Mouse (Mus musculus): ENCODE data around the gene Lrpap1. TPM values are rescaled to one million over a fixed set of nuclear protein-coding genes. Genes with fewer than 3 reads are reported as not detected.

Gene Lrpap1
- polyA plus RNA-seq, 2 experiments: 22.7 to 72.6 TPM

GRCm38 (mm10) chr5:35141316-35141715, 35.8 kb upstream of the Lrpap1 start:
- no peak for DNase-seq (ENCODE audit: low read depth in 3 of 3, low spot score in 3 of 3)
- H3K27me3 ChIP-seq (ENCODE audit: control insufficient read depth, insufficient read depth, low read length): no peaks in the 10 kb centered on the region
- no peaks in the 10 kb centered on the region for H3K36me3 ChIP-seq (replicated peaks; ENCODE audit: control insufficient read depth, insufficient read depth, low read depth)
- no peak overlapping the region for H3K4me3 ChIP-seq (ENCODE audit: insufficient read depth in 1 of 2, low read depth in 2 of 2, low read length in 2 of 2)
- 33% methylated on average over 3 of the region's 3 CpGs for whole genome bisulfite sequencing (ENCODE audit: insufficient replicate concordance)
- H3K27ac ChIP-seq: no peak overlapping the region
- no peaks in the 10 kb centered on the region for H3K9me3 ChIP-seq (ENCODE audit: control insufficient read depth, low read length)
- H3K4me1 ChIP-seq (replicated peaks; ENCODE audit: control insufficient read depth in 2 of 2, insufficient read depth in 2 of 2, low read length in 1 of 2): no peaks in the 10 kb centered on the region
- no peak for ATAC-seq (ENCODE audit: insufficient read depth)
- H3K4me2 ChIP-seq (ENCODE audit: low read depth): no peak overlapping the region
- TF ChIP-seq EP300 (IDR thresholded peaks at IDR 0.05; ENCODE audit: low read depth) (no peak), CTCF (IDR thresholded peaks at IDR 0.05; ENCODE audit: low read depth) (no peak)
- H3K9ac ChIP-seq (replicated peaks): no peak overlapping the region

GRCm38 (mm10) chr5:35138183-35138611, 32.6 kb upstream of the Lrpap1 start:
- TF ChIP-seq CTCF (IDR thresholded peaks at IDR 0.05; ENCODE audit: low read depth) (no peak), EP300 (IDR thresholded peaks at IDR 0.05; ENCODE audit: low read depth) (no peak)
- no peak overlapping the region for H3K4me2 ChIP-seq (ENCODE audit: low read depth)
- no peak overlapping the region for H3K9ac ChIP-seq (replicated peaks)
- no peaks in the 10 kb centered on the region for H3K36me3 ChIP-seq (replicated peaks; ENCODE audit: control insufficient read depth, insufficient read depth, low read depth)
- no peaks in the 10 kb centered on the region for H3K4me1 ChIP-seq (replicated peaks; ENCODE audit: control insufficient read depth in 2 of 2, insufficient read depth in 2 of 2, low read length in 1 of 2)
- H3K4me3 ChIP-seq (ENCODE audit: insufficient read depth in 1 of 2, low read depth in 2 of 2, low read length in 2 of 2): no peak overlapping the region
- 67% methylated on average over 11 of the region's 11 CpGs for WGBS (ENCODE audit: insufficient replicate concordance)
- ATAC-seq (ENCODE audit: insufficient read depth): no peak
- no peak for DNase-seq (ENCODE audit: low read depth in 3 of 3, low spot score in 3 of 3)
- H3K27me3 ChIP-seq (ENCODE audit: control insufficient read depth, insufficient read depth, low read length): no peaks in the 10 kb centered on the region
- no peaks in the 10 kb centered on the region for H3K9me3 ChIP-seq (ENCODE audit: control insufficient read depth, low read length)
- no peak overlapping the region for H3K27ac ChIP-seq

GRCm38 (mm10) chr5:35137510-35138182, 32.1 kb upstream of the Lrpap1 start:
- no peak overlapping the region for H3K27ac ChIP-seq
- H3K4me1 ChIP-seq (replicated peaks; ENCODE audit: control insufficient read depth in 2 of 2, insufficient read depth in 2 of 2, low read length in 1 of 2): no peaks in the 10 kb centered on the region
- no peak overlapping the region for H3K9ac ChIP-seq (replicated peaks)
- no peaks in the 10 kb centered on the region for H3K9me3 ChIP-seq (ENCODE audit: control insufficient read depth, low read length)
- no peak overlapping the region for H3K4me3 ChIP-seq (ENCODE audit: insufficient read depth in 1 of 2, low read depth in 2 of 2, low read length in 2 of 2)
- ATAC-seq (ENCODE audit: insufficient read depth) (no peak), DNase-seq (ENCODE audit: low read depth in 3 of 3, low spot score in 3 of 3) (no peak)
- TF ChIP-seq EP300 (IDR thresholded peaks at IDR 0.05; ENCODE audit: low read depth) (no peak), CTCF (IDR thresholded peaks at IDR 0.05; ENCODE audit: low read depth) (no peak)
- H3K27me3 ChIP-seq (ENCODE audit: control insufficient read depth, insufficient read depth, low read length): no peaks in the 10 kb centered on the region
- no peak overlapping the region for H3K4me2 ChIP-seq (ENCODE audit: low read depth)
- no peaks in the 10 kb centered on the region for H3K36me3 ChIP-seq (replicated peaks; ENCODE audit: control insufficient read depth, insufficient read depth, low read depth)
- WGBS (ENCODE audit: insufficient replicate concordance): 55% methylated on average over 13 of the region's 13 CpGs

GRCm38 (mm10) chr5:35135903-35136302, 30.3 kb upstream of the Lrpap1 start:
- 51% methylated on average over 5 of the region's 5 CpGs for WGBS (ENCODE audit: insufficient replicate concordance)
- TF ChIP-seq EP300 (IDR thresholded peaks at IDR 0.05; ENCODE audit: low read depth) (no peak), CTCF (IDR thresholded peaks at IDR 0.05; ENCODE audit: low read depth) (no peak)
- H3K4me1 ChIP-seq (replicated peaks; ENCODE audit: control insufficient read depth in 2 of 2, insufficient read depth in 2 of 2, low read length in 1 of 2): no peaks in the 10 kb centered on the region; a peak in 1 of 4 replicates

GRCm38 (mm10) chr5:35134286-35134685, 28.7 kb upstream of the Lrpap1 start:
- ATAC-seq (ENCODE audit: insufficient read depth) (no peak), DNase-seq (ENCODE audit: low read depth in 3 of 3, low spot score in 3 of 3) (no peak)
- Histone ChIP-seq H3K9ac (replicated peaks) (no peak overlapping the region), H3K4me1 (replicated peaks; ENCODE audit: control insufficient read depth in 2 of 2, insufficient read depth in 2 of 2, low read length in 1 of 2) (no peaks in the 10 kb centered on the region; a peak in 1 of 4 replicates), H3K27ac (no peak overlapping the region), H3K9me3 (ENCODE audit: control insufficient read depth, low read length) (no peaks in the 10 kb centered on the region), H3K36me3 (replicated peaks; ENCODE audit: control insufficient read depth, insufficient read depth, low read depth) (no peaks in the 10 kb centered on the region), H3K27me3 (ENCODE audit: control insufficient read depth, insufficient read depth, low read length) (no peaks in the 10 kb centered on the region), H3K4me3 (ENCODE audit: insufficient read depth in 1 of 2, low read depth in 2 of 2, low read length in 2 of 2) (no peak overlapping the region), H3K4me2 (ENCODE audit: low read depth) (no peak overlapping the region)
- WGBS (ENCODE audit: insufficient replicate concordance): 53% methylated on average over 3 of the region's 3 CpGs
- TF ChIP-seq CTCF (IDR thresholded peaks at IDR 0.05; ENCODE audit: low read depth): no peak
- TF ChIP-seq EP300 (IDR thresholded peaks at IDR 0.05; ENCODE audit: low read depth): no peak

More at GRCm38 (mm10) chr5:35135903-35136302, 30.3 kb upstream of the Lrpap1 start:
- H3K4me3 ChIP-seq (ENCODE audit: insufficient read depth in 1 of 2, low read depth in 2 of 2, low read length in 2 of 2): no peak overlapping the region
- DNase-seq (ENCODE audit: low read depth in 3 of 3, low spot score in 3 of 3) (no peak), ATAC-seq (ENCODE audit: insufficient read depth) (no peak)
- no peak overlapping the region for H3K4me2 ChIP-seq (ENCODE audit: low read depth)
- no peaks in the 10 kb centered on the region for H3K27me3 ChIP-seq (ENCODE audit: control insufficient read depth, insufficient read depth, low read length)
- no peaks in the 10 kb centered on the region for H3K36me3 ChIP-seq (replicated peaks; ENCODE audit: control insufficient read depth, insufficient read depth, low read depth)
- H3K27ac ChIP-seq: no peak overlapping the region
- no peaks in the 10 kb centered on the region for H3K9me3 ChIP-seq (ENCODE audit: control insufficient read depth, low read length)
- H3K9ac ChIP-seq (replicated peaks): no peak overlapping the region; the same call in 1 of the 2 replicates

All from liver, embryonic 14.5 days (tissue).